Mouse (Mus musculus) bone marrow, adult 2 months (tissue): ENCODE measurements around the gene Polr2c.

Experiments
- CTCF ChIP-seq: fragments of 200-500 bp; IDR thresholded peaks from 2 replicates; pipeline ENCODE4 v1.5.1; 2011; ENCODE audit warnings: low read length, control low read depth; ENCODE audit not compliant: control insufficient read depth, insufficient read depth
- POLR2A ChIP-seq: fragments of 200-500 bp; IDR thresholded peaks from 2 replicates; pipeline ENCODE4 v1.6.1; 2011; ENCODE audit warnings: low read depth, mild to moderate bottlenecking, control low read depth, low read length, borderline replicate concordance; ENCODE audit not compliant: control insufficient read depth

DNA sequence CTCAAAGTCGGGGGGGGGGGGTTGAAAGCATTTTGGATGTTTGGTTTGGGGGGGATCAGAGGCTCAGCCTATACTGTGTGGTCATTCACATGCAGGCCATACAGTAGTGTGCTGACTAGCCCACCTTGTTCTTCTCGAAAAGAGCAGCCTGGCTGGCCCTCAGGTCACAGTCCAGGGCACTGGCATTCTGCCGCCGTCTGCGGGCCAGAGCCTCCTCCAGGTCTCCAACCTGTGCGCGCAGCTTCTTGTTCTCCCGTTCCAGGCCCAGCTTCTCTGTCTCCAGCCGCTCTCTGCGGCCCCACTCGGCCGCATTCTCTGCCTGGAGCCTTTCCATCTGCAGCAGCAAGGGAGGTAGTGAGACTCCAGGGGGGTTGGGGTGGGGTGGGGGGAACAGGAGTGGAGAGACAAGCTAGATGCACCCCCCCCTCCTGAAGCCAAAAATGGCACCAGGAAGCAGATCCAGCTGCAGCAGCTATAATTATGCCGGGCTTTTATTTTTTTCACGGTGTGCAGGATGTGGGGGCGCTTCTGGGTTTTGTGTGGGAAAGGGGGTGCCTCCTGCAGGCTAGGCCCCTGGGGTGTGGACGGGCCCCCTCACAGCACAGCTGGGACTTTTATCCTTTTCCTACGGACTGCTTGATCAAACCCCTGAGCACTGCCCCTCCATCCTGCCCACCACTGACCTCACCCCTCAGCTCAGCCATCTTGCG, 50.5 kb downstream of the Polr2c start:
- TF ChIP-seq CTCF (no peak), POLR2A (no peak)
